Mouse (Mus musculus): ENCODE results near the gene Castor1.
A peak's percentile ranks its signal among the peaks of the same experiment; 100 is the strongest.

Castor1 gene

DNA sequence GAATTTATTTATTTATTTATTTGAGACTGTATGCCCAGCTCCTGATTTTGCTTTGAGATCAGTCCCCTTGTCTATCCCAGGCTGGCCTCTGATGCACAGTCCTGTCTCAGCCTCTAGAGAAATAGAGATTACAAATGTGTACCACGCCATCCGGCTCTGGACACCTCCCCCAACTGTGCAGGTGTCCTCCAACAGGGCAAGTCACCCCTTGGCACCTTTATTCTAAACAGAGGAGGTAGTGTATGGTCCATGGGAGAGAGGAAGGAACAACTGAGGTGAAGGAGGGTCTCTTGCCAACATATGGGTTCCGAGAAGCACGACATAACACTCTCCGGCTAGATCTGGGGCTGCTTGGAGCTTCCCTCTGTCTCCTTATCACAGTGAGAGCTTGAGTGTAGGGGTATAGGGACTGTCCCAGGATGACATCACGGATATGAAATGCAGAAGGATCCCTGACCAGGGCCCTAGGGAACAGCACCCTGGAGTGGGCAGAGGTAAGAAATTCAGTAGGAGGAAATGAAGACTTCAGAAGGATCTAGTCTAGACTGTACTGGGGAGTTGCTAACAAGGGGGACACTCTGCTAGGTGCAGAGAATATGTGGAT is 17.1 kb downstream of the Castor1 start:
- DNase-seq (ENCODE audit: low read depth): no peak

DNA sequence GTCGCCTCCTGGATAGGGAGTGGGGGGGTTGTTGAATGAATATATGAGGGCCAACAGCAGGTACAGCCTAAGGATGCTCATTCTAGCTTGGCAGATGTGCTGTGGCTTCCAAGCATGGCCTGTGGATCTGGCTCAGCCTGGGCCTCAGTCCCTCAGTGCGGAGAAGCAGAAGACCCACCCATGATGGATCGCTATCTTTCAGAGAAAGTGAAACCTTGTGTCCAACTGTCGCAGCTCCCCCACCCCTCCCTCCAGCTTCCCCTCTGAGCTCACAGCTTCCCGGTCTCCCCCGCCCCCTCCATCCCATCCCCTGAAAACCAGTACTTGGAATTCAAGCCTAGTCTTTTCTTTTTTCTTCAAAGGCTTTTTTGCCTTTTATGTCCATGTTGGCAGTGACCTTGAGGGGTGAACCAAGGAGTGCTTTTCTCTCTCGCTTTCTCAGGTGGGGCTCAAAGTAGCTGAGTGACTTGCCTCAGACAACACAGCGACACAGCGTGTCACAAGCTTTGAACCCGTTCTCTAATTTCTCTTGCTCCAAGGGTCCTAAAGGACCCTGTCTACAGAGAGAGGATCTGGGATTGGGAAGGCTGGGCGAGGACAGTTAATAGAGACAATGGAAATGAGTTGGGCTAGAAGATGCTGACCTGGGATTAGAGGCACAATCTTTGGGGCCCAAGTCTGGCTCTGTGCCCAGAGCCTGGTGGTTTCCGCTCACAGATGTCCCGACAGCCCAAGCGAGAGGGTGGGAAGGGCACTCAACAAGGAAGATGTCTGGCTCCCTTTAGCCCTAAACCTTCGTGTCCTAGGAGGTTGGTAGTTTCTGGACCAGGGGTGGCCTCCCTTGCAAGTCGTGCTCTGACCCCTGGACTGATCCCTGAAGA is 17.9 kb downstream of the Castor1 start, which contains the start of gene Osm:
TSS of gene Osm (plus strand) at position 756 of the 881 bp plus-strand sequence.
- DNase-seq (ENCODE audit: low read depth): no peak

DNA sequence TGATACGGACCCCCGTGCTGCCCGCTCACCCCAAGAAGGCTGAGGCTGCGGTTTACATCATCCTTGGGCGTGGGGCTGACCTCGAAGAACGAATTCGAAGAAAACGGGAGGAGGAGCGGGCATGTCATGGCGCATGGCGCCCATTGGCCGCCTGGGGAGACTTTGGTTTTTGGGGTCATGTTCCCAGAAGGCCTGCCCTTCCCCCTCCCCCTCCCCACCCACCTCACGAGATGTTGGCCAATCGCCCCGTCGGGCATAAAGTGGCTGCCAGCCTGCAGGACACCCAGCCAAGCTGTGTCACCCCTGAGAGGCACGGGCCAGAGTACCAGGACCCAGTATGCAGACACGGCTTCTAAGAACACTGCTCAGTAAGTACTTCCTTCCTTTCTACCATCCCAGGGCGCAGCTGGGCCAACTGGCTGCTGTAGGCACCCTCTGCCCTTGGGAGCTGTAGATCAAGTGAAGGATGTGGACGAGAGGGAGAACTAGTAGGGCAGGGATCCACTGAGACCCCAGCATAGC is 18.6 kb downstream of the Castor1 start:
- DNase-seq (ENCODE audit: low read depth): no peak

DNA sequence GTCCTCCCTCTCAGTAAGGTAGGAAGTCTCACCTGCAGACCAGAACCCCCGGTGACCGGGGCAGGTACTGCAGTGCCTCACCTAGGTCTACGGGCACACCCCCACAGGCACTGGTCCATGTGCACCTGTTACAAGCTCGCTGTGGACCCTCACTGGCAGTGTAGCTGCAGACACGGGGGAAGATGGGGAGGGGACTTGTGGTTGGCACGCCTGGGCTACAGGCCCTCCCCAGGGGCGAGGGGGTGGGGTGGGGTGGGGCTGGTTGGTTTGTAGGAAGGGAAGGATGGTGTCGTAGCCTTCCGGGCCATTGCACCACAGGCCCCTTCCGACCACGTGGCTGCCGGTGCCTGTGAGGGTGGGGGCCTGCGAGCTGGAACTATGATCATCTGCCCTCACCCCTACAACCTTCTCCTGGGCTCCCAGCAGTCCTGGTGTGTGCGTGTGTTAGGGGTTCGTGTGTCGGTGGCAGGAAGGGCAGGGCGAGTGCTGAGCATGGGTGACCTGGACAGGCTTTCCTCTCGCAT is 19.4 kb downstream of the Castor1 start:
- DNase-seq (ENCODE audit: low read depth): no peak

DNA sequence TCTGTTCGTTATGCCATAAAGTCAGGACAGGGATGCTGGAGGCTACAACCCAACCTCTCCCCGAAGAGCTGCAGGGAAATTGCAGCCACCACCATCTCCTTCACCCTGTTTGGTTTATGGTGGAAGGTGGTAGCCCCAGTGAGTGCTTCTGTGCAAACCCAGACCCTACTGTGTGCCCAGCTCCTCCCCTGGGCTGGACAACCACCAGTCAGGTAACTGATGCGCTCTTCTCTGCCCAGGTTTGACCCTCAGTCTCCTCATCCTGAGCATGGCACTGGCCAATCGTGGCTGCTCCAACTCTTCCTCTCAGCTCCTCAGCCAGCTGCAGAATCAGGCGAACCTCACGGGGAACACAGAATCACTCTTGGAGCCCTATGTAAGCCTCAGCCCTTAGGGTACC is 20.1 kb downstream of the Castor1 start:
- no peak for DNase-seq (ENCODE audit: low read depth)

DNA sequence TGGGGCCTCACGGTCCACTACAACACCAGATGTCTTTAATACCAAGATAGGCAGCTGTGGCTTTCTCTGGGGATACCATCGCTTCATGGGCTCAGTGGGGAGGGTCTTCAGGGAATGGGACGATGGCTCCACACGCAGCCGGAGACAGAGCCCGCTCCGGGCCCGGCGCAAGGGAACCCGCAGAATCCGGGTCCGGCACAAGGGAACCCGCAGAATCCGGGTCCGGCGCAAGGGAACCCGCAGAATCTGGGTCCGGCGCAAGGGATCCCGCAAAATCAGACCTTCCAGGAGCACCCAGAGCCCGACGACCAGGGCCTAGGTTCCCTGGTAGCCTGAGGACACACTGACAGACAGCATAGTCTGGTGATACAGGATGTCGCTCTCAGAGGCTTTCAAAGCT is 21.7 kb downstream of the Castor1 start:
- no peak for DNase-seq (ENCODE audit: low read depth)

DNA sequence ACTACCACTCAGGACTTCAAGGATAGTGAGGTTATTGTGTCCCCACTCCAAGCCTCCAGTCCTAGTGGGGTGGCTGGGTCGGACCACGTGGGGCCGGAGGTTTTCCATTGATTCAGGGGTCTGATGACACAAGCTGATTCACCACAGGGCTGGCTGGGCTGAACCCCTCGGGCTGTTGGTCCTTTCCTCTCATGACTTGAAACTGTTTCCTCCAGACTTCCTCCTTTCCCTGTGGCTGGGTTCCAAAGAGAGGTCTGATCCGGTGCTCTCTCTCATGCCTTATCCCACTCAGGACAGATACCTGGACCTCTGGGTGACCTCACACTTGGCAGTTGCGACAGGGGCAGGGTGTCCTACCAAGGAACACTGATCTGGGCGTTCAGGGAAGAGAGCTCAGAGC is 22.1 kb downstream of the Castor1 start:
- DNase-seq (ENCODE audit: low read depth): no peak

DNA sequence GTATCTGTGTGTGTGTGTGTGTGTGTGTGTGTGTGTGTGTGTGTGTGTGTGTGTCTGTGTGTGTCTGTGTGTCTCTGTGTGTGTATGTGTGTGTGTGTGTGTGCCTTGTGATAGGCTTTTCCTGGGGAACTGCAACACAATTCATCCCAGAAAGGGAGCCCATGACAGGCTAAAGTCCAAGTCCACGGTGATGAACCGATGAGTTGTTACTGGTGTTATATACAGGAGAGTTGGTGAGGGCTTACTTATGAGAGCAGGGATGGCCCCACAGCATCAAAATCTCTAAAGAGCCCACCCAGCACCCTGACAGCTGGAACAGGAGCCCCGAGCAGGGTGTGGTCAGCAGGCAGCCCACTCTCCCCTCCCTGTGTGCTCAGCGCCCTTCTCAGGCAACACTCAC is 23.2 kb downstream of the Castor1 start:
- no peak for DNase-seq (ENCODE audit: low read depth)

DNA sequence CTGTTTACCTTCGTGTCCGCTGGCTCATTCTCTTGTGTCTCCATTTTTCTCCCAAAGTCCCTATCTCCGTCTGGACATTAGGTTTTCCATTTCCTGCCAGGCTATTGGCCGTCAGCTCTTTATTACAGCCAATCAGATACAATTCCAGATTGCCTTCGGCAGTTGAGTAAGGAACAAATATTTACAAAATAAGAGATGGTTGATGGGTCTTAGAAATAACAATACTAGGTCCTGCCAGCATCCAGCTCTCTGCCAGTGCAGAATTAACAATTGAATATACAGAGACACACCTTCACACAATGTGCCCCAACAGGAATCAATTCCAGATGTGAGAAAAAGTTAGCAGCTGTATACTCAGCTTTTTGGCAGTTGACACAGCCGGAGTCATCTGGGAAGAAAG is 28.1 kb downstream of the Castor1 start:
- DNase-seq (ENCODE audit: low read depth): no peak

DNA sequence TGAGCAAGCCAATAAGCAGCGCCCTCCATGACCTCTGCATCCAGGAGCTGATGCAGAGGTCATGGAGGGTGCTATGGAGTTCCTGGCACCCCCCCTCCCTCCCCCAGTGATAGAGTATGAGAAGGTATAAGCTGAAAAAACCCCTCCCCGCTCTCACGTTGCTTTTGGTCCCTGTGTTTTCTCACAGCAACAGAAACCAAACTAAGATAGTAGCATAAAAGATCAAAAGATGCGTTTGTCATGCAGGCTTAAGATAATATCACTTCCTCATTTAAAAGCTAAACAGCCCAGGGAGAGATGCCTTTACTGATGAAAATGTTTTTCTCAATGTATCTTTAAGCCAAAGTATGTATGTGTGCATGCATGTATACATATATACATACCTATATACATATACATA is 28.6 kb downstream of the Castor1 start:
- no peak for DNase-seq (ENCODE audit: low read depth)

DNA sequence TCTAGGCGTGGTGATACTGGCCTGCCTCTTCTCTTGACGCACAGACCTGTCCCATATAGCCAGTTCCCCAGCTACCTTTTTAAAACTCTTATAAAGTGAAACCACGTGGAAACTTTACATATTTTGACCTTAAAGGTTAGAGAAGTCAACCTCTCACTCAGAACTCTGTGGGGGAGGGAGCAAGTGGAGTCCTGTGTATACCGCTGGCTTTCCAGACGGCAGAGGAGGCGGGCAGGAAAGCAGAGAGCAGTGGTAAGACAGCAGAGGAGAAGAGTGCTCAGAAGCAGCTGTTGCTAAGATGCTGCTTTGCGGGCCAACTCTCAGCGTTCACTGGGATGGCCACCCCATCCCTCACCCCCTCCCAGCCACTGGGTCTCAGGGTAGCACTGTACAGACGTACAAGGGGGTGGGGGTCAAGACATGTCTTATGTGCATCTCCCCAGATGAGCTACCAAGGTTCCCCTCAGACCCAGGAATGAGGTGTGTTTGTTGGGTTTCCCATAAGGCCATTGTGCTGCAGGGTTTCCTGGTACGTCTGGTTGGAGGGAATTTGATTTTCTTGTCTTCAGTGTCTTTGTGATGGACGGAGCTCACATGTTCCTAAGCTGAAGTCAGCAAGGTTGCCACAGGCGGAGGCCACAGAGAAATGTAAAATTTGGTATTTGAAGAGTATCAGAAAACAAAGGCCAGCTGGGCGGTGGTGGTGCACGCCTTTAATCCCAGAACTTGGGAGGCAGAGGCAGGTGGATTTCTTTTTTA is 29.4 kb downstream of the Castor1 start:
- DNase-seq (ENCODE audit: low read depth): no peak

DNA sequence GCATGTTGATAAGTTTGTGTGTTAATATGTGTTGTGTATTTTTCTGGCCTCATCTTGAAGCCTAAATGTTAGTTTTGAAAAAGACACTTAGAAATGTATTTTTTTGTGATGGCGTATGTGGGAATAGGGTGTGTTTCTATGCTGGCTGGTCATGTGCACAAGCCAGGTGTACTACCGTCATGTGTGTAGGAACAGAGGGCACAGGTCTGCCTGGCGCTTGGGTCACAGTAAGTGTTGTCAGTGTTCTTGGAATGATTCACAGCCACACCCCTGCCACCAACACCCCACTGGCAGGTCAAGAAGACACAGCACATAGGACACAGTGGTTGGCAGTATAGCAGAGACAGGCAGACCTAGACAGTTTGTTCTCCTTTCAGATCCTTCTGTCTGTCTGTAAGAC is 31.1 kb downstream of the Castor1 start:
- no peak for DNase-seq (ENCODE audit: low read depth)

DNA sequence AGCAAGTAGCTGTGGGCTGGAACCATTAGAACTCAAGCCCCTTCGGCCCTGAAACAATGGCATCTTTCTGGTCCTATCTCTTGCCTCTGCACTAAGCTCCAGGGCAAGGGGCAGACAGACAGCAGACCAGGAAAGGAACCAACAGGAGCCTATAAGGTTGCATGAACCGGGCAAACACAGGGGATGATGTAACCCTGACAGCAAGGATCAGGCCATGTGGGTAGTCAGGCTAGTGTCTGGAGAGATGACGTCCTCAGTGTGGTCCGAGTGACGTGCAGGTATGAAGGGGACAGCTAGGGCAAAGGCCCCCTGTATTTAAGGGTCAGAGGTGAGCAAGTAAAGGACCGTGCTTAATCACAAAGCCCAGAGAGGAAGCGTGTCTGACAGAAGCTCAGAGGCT is 32.3 kb downstream of the Castor1 start:
- no peak for DNase-seq (ENCODE audit: low read depth)

DNA sequence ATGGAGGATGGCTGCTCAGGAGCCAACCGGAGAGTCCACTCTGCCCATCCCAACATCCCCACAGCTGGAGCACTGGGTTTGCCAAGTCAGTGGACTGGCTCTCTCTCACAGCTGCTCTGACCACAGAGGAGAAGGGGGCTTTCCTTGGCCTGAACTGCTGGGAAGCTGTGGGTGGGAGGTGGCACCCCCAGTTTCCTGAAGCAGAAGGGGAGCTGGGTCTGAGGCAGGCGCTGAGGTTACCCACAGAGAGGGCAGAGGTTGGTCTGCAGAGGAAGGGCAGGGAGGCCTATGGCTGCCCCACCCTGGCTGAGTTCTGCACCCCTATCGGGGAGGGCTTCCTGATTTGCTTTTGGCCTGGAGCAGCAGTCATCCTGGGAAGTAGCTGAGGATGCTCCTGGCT is 33.4 kb downstream of the Castor1 start:
- no peak for DNase-seq (ENCODE audit: low read depth)

DNA sequence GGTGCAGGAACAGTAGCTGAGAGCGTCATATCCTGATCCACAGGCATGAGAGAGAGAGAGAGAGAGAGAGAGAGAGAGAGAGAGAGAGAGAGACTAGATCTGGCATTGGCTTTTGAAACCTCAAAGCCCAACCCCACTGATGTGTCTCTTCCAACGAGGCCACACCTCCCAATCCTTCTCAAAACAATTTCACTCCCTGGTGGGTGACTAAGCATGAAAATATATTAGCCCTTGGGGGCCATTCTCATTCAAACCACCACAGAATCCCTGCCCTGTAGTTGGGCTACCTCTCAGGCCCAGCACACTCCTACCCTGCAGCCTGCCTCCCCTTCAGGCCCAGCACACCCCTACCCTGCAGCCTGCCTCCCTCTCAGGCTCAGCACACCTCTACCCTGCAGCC is 34.9 kb downstream of the Castor1 start:
- no peak for DNase-seq (ENCODE audit: low read depth)

DNA sequence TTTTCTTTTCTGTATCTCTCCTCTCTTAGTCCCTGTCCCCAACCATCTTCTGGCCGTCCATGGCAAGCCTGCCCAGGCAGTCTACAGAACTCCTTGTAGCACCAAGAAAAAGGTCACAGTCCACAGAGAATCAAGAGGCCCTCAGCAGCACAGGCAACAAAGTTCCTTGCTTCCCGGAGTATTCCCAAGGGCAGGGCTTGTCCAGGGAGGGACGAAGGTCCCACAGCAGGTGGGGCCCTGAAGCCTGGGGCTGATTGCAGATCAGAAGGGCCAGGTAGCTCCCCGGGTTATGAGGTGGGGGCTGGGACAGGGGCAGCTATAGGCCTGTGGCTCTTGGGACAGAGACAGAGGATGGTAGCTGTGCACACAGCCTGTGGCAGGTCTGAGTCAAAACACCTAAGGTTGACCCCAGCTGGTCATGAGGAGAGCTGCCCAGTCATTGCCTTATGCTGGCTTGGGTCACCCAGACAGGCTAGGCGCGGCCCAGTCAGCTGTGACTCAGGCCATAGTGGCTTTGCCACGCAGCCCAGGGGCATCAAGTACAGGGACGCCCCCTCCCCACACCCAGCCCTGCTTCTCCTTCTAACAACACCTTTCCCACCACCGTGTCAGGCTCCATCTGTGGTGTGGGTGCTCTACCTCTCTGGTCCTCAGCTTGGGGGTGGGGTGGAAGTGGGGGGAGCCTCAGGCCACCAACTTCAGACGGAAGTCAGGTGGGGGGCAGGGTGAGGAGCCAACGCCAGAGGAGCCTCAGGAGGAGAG is 39.0 kb downstream of the Castor1 start, which contains the start of gene Lif:
TSS of gene Lif (plus strand) at position 712 of the 762 bp plus-strand sequence.
- no peak for DNase-seq (ENCODE audit: low read depth)

DNA sequence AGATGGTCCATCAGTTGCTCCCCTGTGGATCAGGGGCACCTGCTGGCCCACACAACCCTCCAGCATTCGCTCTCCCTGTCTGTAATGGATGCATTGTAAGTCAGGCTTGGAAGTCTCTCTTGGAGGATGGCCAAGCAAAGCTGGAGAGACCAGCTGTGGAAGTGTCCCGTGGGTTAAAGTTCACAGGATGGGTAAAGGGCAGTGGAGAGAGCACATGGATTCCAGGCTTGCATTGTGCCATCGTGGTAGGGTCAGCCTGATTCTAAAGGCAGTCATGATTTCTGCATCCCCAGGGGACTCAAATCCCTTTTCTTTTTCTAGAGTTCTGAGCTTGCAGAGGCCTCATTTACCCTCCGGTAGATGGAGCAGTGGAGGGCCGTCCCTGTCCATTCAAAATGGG is 39.7 kb downstream of the Castor1 start:
- DNase-seq (ENCODE audit: low read depth): no peak

DNA sequence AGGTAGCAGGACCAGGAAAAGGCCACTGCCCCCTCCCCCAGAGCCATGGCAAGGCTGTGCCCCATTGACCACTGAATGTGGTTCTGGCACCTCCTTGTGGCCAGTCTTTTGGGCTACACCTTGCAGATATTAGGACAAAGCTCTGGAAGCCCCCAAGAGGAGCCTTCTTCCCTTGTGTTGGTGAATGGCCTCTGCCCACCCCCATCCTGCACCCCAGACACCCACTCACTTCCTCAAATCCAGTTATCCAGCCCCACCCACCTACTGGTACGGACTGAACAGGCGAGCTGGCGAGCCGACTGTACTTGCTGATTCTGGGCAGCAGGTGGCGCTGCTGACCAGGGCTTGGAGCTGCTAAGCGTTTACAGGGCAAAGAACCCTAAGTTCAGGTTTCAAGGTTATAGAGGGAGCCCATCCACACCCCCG is 40.6 kb downstream of the Castor1 start:
- peak; percentile 55 for DNase-seq (ENCODE audit: low read depth)

DNA sequence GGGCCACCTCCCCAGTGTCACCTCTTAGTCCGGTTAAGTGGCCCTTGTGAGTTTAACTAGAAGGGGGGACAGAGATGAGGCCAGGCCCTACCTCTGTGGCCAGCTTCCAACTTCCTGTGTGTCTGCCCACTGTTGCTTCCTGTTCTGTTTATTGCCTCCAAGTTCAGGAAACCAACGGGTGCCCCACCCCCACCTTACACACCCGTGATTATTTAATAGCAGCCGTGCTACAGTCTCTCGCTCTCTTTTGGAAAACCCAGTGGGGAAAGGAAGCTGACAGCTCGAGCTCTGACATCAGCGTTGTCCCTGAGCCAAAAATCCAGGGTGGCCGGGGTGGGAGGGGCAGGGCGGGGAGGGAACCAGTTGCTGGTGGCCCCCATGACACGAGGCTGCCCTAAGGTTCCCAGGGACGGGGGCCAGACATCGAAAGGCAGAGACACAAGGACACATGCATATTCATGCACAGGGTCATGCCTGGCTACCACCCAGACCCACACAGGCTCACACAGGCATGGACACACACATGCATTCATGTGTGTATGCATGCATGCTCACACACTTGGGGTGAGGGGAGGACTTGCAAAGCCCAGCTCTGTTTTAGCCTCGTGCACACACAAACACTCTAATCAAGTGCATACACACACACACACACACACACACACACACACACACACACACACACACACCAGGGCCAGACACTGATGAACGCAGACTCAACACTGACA is 42.6 kb downstream of the Castor1 start:
- no peak for DNase-seq (ENCODE audit: low read depth)

DNA sequence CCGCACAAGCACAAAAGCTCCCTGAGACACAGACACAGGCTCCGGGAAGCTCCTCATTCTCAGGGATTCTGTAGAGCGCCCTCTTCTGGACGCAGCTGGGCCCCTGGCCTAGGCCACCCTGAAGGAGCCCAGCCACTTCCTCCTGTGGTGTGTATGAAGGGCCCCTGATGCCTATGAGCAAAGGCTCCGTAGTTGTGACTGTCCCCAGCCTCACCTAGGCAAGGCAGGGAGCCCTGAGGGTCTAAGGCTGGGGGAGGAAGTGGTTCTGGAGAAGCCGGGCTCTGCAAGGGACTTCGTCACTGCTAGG is 43.1 kb downstream of the Castor1 start:
- DNase-seq (ENCODE audit: low read depth): no peak

DNA sequence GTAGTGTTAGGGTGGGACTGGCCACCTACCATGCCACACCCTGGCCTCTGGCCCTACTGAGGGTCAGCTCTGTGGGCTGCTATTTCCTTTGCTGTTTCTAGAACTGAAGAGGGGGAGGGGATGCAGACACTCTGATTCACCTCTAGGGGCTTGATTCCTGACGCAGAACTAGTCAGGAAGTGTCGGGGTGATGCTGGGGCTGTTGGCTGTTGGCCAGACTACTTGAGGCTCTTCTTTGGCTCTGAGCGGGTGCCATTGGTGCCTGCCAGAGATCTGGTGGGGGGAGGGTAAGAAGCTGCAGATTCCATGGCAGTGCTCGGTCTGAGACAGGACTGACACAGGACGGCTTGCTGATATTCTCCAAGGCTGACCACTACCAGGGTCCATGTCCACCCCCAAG is 43.9 kb downstream of the Castor1 start:
- no peak for DNase-seq (ENCODE audit: low read depth)

Data from fibroblast of lung, adult 2 months (primary cell).